Mouse (Mus musculus): Measurements from ENCODE around the gene Pagr1b.

The Pagr1b gene

GRCm38 (mm10) chr7:127016481-127016485 lies at the start of gene Pagr1b:
Gene Pagr1b (minus strand): TSS chr7:127016484.
- no peak for DNase-seq (ENCODE audit: low read depth, low spot score)

- no peak for DNase-seq (ENCODE audit: low read depth, low spot score)
Observed at GRCm38 (mm10) chr7:127065538-127065937, 49.3 kb upstream of the Pagr1b start.

- DNase-seq (ENCODE audit: low read depth, low spot score) = no peak
Observed at GRCm38 (mm10) chr7:127055026-127055585, 38.8 kb upstream of the Pagr1b start.

- DNase-seq (ENCODE audit: low read depth, low spot score) = peak; percentile 90
Observed at GRCm38 (mm10) chr7:127041851-127042672, 25.8 kb upstream of the Pagr1b start, which contains the start of gene Kif22. Gene Kif22 (minus strand): TSS chr7:127042471.

GRCm38 (mm10) chr7:127031244-127031643 lies 15.0 kb upstream of the Pagr1b start:
- DNase-seq (ENCODE audit: low read depth, low spot score) = no peak

GRCm38 (mm10) chr7:127030172-127030571 lies 13.9 kb upstream of the Pagr1b start:
- DNase-seq (ENCODE audit: low read depth, low spot score) = no peak

- DNase-seq (ENCODE audit: low read depth, low spot score) = no peak
Observed at GRCm38 (mm10) chr7:127027885-127028284, 11.6 kb upstream of the Pagr1b start.

- DNase-seq (ENCODE audit: low read depth, low spot score) = peak; percentile 99
Observed at GRCm38 (mm10) chr7:127026984-127027726, 10.9 kb upstream of the Pagr1b start, which contains the start of gene Maz. Gene Maz (minus strand): TSS chr7:127027037.

GRCm38 (mm10) chr7:127026616-127026983 lies 10.3 kb upstream of the Pagr1b start:
- DNase-seq (ENCODE audit: low read depth, low spot score) = no peak

- peak; percentile 76 for DNase-seq (ENCODE audit: low read depth, low spot score)
Observed at GRCm38 (mm10) chr7:127026161-127026600, 9.9 kb upstream of the Pagr1b start.

- no peak for DNase-seq (ENCODE audit: low read depth, low spot score)
Observed at GRCm38 (mm10) chr7:127025556-127026160, 9.4 kb upstream of the Pagr1b start.

GRCm38 (mm10) chr7:127024755-127025555 lies 8.7 kb upstream of the Pagr1b start:
- peak; percentile 78 for DNase-seq (ENCODE audit: low read depth, low spot score)

GRCm38 (mm10) chr7:127023896-127024690 lies 7.8 kb upstream of the Pagr1b start:
- DNase-seq (ENCODE audit: low read depth, low spot score) = no peak

GRCm38 (mm10) chr7:127023272-127023691 lies 7.0 kb upstream of the Pagr1b start:
- DNase-seq (ENCODE audit: low read depth, low spot score) = no peak

- no peak for DNase-seq (ENCODE audit: low read depth, low spot score)
Observed at GRCm38 (mm10) chr7:127022528-127023271, 6.4 kb upstream of the Pagr1b start.

GRCm38 (mm10) chr7:127021563-127022527 lies 5.6 kb upstream of the Pagr1b start:
- DNase-seq (ENCODE audit: low read depth, low spot score) = no peak

GRCm38 (mm10) chr7:127020901-127021562 lies 4.7 kb upstream of the Pagr1b start, which contains the start of the genes Gm42742 and Prrt2:
Gene Gm42742 (minus strand): TSS chr7:127021097.
Gene Prrt2 (minus strand): TSS chr7:127021211.
- peak; percentile 45 for DNase-seq (ENCODE audit: low read depth, low spot score)

GRCm38 (mm10) chr7:127020491-127020890 lies 4.2 kb upstream of the Pagr1b start:
- no peak for DNase-seq (ENCODE audit: low read depth, low spot score)
